Mouse (Mus musculus) leukemia stem cell, adult 10-12 weeks (primary cell): Measurements from ENCODE around the gene Chia1. TPM values are rescaled to one million over a fixed set of nuclear protein-coding genes. Genes with fewer than 3 reads are reported as not detected.

Source experiments
- polyA plus RNA-seq: library from polyadenylated mRNA; stranded (reverse); fragments of >175 nt; gene quantifications from 2 replicates; pipeline ENCODE4 v1.2.3, GENCODE M21; 2012; ENCODE audit warnings: low replicate concordance

Gene Chia1
- polyA plus RNA-seq = not detected in 2 replicates

GRCm38 (mm10) chr3:106112929-106113328 lies at the start of gene Chia1:
Gene Chia1, plus strand, starts transcription at chr3:106113229.

DNA sequence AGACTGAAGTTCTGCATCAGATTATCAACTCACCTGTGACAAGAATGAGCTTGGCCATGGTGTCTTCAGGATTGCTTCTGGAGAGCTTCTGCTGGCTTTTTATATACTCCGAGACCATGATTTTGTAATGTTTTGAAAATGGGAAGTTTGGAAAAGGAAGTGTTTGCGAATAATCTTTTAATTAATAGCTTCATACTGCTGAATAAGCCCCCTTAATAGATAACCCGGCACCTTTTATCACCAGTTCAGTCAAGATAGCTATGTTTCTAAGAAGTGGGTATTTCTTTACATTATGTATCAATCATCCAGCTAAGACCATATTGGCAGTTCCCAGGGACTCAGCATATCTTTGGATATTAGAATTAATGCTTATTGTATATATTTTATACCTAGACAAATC lies 54.4 kb downstream of the Chia1 start, which contains the start of gene Chil3:
Chil3 (minus strand) TSS at position 101 of the 400 bp plus-strand sequence.

Other genes with a start within 250 kb of the Chia1 start
- gene Adora3, start 242.4 kb upstream of the Chia1 start, polyA plus RNA-seq = not detected in 2 replicates
- gene Tmigd3, start 242.3 kb upstream of the Chia1 start, polyA plus RNA-seq = not detected in 2 replicates
- gene I830077J02Rik, start 180.6 kb upstream of the Chia1 start, polyA plus RNA-seq = 0.24 and 0.90 TPM in 2 replicates
- gene Wdr77, start 153.9 kb upstream of the Chia1 start, polyA plus RNA-seq = 47.4 and 101 TPM in 2 replicates
- gene Atp5f1, start 153.1 kb upstream of the Chia1 start, polyA plus RNA-seq = 101 and 270 TPM in 2 replicates
- 0.65 and 0.98 TPM in 2 replicates for gene Ovgp1, start 139.5 kb upstream of the Chia1 start, polyA plus RNA-seq
- not detected in 2 replicates for gene Pifo, start 98.6 kb upstream of the Chia1 start, polyA plus RNA-seq
- gene Chil5, start 80.4 kb upstream of the Chia1 start, polyA plus RNA-seq = not detected in 2 replicates
- 0.23 TPM in 1 of 2 replicates, not detected in the other for gene Chil3, start 54.3 kb downstream of the Chia1 start, polyA plus RNA-seq
- gene Chil4, start 106.3 kb downstream of the Chia1 start, polyA plus RNA-seq = not detected in 2 replicates